Mouse (Mus musculus) urinary bladder, postnatal 0 days (tissue): ENCODE data around the gene Cdc34. TPM values are rescaled to one million over a fixed set of nuclear protein-coding genes. Genes with fewer than 3 reads are reported as not detected.

Experiments
- polyA plus RNA-seq: library from polyadenylated mRNA; unstranded; fragments of >200 nt; fragmentation: Nextera tagmentation; extraction: Ambion mirVana; gene quantifications from 2 replicates; pipeline ENCODE4 v1.2.1, GENCODE M21; 2015

Gene Cdc34
- polyA plus RNA-seq, result 63.7 and 68.6 TPM in 2 replicates

DNA sequence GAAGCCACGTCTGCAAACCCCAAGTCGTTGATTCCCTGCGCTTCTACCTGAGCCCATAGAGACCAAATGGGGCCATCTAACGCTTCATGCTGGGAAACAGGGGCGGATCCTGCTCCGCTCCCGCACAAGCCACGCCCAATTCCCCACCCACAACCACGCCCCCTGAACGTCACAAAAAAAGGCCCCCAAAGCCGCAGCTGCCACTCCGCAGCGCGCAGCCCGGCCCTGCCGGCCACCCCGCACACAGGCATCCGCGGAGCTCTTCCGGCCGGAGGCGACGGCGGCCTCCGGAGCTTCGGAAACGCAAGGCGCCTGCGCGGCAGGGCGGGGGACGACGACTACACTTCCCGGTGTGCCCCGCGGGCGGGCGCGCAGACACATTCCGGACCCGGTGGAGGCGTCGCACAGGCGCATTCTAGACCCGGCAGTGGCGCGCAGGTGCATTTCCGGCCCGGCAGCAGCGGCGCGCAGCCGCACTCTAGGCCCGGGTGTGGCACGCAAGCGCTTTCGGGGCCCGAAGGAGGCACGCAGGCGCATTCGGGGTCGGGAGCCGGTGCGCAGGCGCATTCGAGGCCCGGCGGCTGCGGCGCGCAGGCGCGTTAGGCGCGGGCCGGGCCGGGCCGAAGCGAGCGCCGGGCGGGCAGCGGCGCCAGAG, at the start of gene Cdc34:
Cdc34 (plus strand) TSS at position 605 of the 655 bp plus-strand sequence.

DNA sequence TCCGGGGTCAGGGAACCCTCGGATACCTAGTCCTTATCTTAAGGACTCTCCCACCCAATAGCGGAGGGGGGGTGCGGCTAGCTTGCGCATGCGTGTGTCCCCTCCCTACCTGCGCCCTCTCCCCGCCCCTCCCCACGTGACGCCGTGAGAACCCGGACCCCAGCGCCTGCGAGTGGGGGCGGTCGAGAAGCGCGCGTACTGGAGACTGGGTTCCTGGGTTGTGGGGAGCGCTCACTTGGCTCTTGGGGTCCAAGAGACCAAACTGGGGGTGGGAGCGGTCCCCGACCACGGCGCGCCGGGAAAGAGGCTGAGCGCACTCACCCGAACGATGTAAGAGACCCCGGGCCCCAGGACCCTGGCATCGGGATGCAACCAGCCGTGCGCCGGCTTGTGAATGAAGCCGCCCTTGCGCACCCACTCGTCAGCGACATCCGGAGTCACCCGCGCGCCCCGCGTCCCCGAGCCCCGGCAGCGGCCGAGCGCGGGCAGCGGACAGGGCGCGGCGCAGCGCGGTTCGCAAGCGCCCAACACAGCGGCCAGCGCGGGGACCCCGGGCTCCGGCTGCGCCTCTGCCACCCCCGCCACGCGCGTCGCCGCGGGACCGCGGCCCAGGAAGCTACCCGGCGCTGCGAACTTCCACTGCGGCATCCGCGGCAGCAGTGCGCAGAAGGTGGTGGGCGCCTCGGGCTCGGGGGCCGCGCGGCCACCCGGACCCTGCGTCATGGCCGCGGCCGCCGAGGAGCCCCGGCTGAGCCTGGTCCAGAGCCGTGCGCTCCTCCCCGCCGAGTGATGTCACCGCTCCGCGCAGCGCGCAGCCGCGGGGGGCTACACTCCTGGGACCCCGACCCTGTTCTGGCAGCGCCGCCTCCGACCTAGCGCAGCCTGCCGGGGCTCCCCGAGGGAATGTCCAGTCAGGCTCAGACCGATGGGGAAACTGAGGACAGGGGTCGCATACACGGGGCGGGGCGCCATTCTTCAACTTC, 44.6 kb upstream of the Cdc34 start, which contains the start of gene Shc2:
Shc2 (minus strand) TSS at position 791 of the 983 bp plus-strand sequence.

DNA sequence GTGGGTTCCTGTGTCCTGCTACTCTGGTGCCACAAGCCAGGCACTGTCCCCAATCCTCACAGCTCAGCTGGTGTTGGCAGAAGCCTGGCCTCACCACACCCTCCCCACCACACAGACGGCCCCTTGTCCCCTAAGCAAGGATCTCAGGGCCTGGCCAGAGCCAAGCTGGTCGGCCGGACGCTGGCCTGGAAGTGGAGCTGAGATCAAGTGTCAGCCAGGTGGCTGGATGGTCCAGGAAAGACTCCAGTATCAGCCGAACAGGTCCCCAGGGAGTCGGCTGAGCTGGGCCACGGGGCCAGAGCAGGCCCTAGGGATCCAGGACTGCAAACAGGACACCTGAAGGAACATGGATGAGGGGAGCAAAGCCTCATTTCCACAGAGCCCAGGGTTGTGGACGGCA, 36.3 kb upstream of the Cdc34 start, which contains the start of gene Odf3l2:
Odf3l2 (minus strand) TSS at position 28 of the 400 bp plus-strand sequence.

DNA sequence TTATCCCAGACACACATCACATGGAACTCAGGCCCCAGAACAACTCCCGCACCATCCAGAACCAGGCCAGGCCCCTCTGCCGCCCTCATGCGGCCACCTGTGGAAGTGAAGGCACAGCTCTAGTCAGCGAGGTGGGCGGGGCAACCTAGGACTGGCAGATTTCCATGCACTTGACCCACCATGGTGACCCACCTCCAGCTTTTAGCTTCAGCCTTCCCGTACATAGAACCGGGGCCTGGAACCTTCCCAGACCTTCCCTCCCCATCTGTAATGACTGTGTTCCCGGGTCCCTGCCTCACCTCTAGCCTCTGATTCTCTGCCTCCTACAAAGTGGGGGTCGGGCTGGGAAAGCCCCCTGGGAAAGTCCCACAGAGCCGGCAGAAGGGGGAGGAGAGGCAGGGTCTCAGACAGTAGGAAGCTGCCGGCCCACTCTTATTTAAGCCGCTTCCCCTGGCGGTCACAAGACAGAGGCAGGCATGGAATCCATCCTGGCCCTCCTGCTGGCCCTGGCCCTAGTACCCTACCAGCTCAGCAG, 17.8 kb upstream of the Cdc34 start, which contains the start of gene Madcam1:
Madcam1 (plus strand) TSS at position 429 of the 535 bp plus-strand sequence.

DNA sequence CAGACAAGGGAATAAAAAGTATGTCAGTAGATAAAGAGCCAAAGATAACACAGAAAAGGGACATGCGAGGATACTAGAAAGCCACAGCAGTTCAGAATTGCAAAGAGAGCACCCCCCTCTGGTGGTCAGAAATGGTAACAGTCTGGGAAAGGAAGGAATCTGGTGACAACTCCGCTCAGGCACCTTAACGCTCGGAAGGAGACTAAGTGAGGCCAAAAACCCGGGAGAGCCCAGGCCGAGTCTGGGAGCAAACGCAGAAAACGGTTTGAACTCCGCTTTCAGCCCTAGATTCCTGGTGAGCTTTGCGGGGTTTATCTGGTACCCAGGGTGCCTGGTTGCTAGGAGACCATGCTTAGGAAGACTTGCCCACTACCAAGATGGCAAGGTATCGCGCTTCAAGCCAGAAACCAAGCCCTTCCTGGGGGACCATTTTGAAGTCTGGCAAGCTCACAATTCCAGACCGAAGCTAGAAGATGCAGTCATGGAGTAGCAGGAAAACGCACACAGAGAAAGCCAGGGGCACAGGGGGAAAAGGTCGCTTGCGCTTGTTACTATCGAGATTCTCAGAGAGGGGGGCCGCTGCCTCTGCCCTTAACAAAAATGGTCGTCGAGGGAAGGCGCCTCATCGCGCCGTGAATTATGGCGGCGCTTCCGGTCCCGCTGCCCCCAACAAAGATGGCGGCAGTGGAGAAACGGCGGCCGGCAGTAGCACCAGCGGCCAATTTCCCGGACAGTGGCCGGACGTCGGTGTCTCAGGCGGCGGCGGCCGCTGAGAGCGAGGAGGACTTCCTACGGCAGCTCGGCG, 13.0 kb upstream of the Cdc34 start, which contains the start of gene Tpgs1:
Tpgs1 (plus strand) TSS at position 599 of the 805 bp plus-strand sequence.

DNA sequence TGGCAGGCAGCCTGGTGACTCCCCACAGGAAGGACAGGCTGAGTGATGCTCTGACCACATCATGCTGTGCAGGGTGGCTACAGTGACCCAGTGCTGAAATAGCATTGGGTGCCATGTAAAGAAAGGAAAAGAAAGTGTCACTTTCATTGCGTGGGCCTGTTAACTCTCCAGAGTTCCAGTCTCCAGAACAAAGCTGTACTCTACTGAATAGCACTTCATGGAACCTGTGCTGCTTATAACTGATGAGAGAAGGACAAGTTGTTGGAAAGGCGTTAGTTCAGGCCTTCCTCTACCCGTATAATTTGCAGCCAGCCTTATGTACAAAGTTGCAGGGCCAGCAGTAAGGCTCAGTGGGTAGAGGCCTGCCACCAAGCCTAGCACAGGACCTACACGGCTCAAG, 6.7 kb downstream of the Cdc34 start, which contains the start of gene Gzmm:
Gzmm (plus strand) TSS at position 301 of the 400 bp plus-strand sequence.

DNA sequence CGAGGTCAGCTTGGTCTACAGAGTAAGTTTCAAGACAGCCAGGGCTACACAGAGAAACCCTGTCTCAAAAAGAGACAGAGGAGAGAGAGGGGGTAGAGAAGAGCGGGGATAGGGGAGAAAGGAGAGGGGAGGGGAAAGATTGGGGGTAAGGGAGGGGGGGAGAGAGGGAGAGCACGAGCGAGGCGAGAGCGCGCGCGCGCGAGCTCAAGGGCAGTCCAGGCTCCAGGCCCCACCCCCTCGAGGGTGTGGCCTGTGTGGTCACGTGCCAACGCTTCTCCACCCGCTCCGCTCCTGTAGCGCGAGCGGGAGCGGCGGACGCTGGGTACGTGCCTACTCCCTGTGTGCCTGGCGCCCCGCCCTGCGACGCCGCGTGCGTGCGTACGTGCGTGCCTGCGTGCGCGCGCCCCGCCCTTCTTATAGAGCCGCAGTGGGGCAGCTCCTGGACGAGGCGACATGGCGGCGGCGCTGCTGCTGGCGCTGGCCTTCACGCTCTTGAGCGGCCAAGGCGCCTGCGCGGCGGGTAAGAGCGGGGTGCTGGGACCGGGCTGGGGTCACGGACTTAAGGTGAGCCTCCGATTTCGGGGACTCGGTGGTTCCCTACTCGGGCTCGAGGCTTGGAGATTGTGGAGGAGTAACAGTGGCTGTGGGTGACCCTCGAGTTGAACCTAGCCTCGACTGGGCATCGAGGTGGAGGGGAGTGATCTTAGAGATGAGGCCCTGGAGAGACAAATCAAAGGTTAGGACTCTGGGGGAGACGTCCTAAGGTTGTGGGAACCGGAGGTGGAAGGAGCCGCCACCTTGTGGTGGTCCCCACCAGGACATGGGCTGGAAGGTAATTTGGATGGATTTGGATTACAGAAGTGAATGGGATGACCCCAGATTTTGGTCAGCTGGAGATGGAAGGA, 22.3 kb downstream of the Cdc34 start, which contains the start of gene Bsg:
Bsg (plus strand) TSS at position 427 of the 905 bp plus-strand sequence.

DNA sequence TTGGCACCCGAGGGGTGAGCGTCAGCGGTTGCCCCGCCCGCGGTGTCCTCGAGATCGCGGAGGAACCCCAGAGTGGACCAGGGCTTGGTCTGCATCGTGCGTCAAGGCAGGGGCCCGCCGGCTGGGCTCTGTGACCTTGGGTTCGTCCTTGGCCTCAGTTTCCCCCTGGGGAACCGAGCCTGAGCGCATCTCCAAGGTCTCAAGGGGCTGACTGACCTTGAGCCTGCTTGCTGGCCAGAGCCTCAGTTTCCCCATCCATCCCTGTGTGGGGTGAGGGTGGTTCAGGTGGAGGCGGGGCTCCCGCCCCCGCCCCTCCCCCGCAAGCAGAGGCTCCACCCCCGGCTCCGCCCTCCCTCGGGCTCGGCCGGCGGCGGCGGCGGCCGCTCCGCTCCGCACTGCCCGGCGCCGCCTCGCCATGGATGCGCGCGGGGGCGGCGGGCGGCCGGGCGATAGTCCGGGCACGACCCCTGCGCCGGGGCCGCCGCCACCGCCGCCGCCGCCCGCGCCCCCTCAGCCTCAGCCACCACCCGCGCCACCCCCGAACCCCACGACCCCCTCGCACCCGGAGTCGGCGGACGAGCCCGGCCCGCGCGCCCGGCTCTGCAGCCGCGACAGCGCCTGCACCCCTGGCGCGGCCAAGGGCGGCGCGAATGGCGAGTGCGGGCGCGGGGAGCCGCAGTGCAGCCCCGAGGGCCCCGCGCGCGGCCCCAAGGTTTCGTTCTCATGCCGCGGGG, 34.4 kb downstream of the Cdc34 start, which contains the start of gene Hcn2:
Hcn2 (plus strand) TSS at position 381 of the 734 bp plus-strand sequence.

Other genes with a start within 250 kb of the Cdc34 start
- not detected in 2 replicates for gene Vmn2r83, start 213.5 kb upstream of the Cdc34 start, polyA plus RNA-seq
- 30.4 and 31.8 TPM in 2 replicates for gene Plpp2, start 148.4 kb upstream of the Cdc34 start, polyA plus RNA-seq
- 24.2 and 26.1 TPM in 2 replicates for gene Mier2, start 127.0 kb upstream of the Cdc34 start, polyA plus RNA-seq
- gene Theg, start 94.9 kb upstream of the Cdc34 start, polyA plus RNA-seq, result not detected in 2 replicates
- not detected in 2 replicates for gene C2cd4c, start 68.2 kb upstream of the Cdc34 start, polyA plus RNA-seq
- gene Shc2, start 44.3 kb upstream of the Cdc34 start, polyA plus RNA-seq, result 2.1 and 2.5 TPM in 2 replicates
- gene Odf3l2, start 36.5 kb upstream of the Cdc34 start, polyA plus RNA-seq, result not detected in 2 replicates
- gene Madcam1, start 17.6 kb upstream of the Cdc34 start, polyA plus RNA-seq, result 0.35 and 0.39 TPM in 2 replicates
- gene Tpgs1, start 12.8 kb upstream of the Cdc34 start, polyA plus RNA-seq, result 47.4 and 51.3 TPM in 2 replicates
- gene Gzmm, start 6.8 kb downstream of the Cdc34 start, polyA plus RNA-seq, result 0.16 and 0.48 TPM in 2 replicates
- 812 and 845 TPM in 2 replicates for gene Bsg, start 22.3 kb downstream of the Cdc34 start, polyA plus RNA-seq
- gene Hcn2, start 34.4 kb downstream of the Cdc34 start, polyA plus RNA-seq, result 0.06 and 0.08 TPM in 2 replicates
- 14.4 and 14.7 TPM in 2 replicates for gene Polrmt, start 64.4 kb downstream of the Cdc34 start, polyA plus RNA-seq
- gene Fgf22, start 72.9 kb downstream of the Cdc34 start, polyA plus RNA-seq, result 0.24 and 0.28 TPM in 2 replicates
- gene Rnf126, start 84.8 kb downstream of the Cdc34 start, polyA plus RNA-seq, result 50.7 and 60.7 TPM in 2 replicates
- gene Fstl3, start 95.1 kb downstream of the Cdc34 start, polyA plus RNA-seq, result 69.7 and 87.0 TPM in 2 replicates
- 0.12 TPM in 1 of 2 replicates, not detected in the other for gene Prss57, start 108.8 kb downstream of the Cdc34 start, polyA plus RNA-seq
- 39.7 and 44.2 TPM in 2 replicates for gene Palm, start 111.4 kb downstream of the Cdc34 start, polyA plus RNA-seq
- 1.6 and 2.9 TPM in 2 replicates for gene Misp, start 138.8 kb downstream of the Cdc34 start, polyA plus RNA-seq
- 109 and 124 TPM in 2 replicates for gene Ptbp1, start 172.2 kb downstream of the Cdc34 start, polyA plus RNA-seq
- 2.3 and 8.8 TPM in 2 replicates for gene Prtn3, start 192.3 kb downstream of the Cdc34 start, polyA plus RNA-seq
- gene Plppr3, start 192.4 kb downstream of the Cdc34 start, polyA plus RNA-seq, result 2.2 TPM in 2 replicates
- gene Elane, start 204.1 kb downstream of the Cdc34 start, polyA plus RNA-seq, result 0.13 and 0.16 TPM in 2 replicates
- 0.18 TPM in 1 of 2 replicates, not detected in the other for gene Cfd, start 208.7 kb downstream of the Cdc34 start, polyA plus RNA-seq
- 33.5 and 34.4 TPM in 2 replicates for gene Med16, start 226.7 kb downstream of the Cdc34 start, polyA plus RNA-seq
- not detected in 2 replicates for gene Gm26602, start 228.7 kb downstream of the Cdc34 start, polyA plus RNA-seq
- gene Kiss1r, start 234.8 kb downstream of the Cdc34 start, polyA plus RNA-seq, result 1.2 and 1.3 TPM in 2 replicates
- 125 and 126 TPM in 2 replicates for gene R3hdm4, start 239.0 kb downstream of the Cdc34 start, polyA plus RNA-seq
- gene Arid3a, start 244.8 kb downstream of the Cdc34 start, polyA plus RNA-seq, result 4.0 TPM in 2 replicates